Mouse (Mus musculus) cortical plate, adult 2 months (tissue): ENCODE measurements around the gene Snapin.

Experiments used
- CTCF ChIP-seq: fragments of 200-500 bp; IDR thresholded peaks from 2 replicates; pipeline ENCODE4 v1.5.1; 2011; ENCODE audit warnings: mild to moderate bottlenecking, control low read depth, low read length; ENCODE audit not compliant: insufficient read depth; ENCODE audit errors: extremely low read depth
- POLR2A ChIP-seq: fragments of 200-500 bp; IDR thresholded peaks from 2 replicates; pipeline ENCODE4 v1.6.1; 2011; ENCODE audit warnings: mild to moderate bottlenecking, low read length, control low read depth; ENCODE audit not compliant: insufficient read depth; ENCODE audit errors: extremely low read depth

DNA sequence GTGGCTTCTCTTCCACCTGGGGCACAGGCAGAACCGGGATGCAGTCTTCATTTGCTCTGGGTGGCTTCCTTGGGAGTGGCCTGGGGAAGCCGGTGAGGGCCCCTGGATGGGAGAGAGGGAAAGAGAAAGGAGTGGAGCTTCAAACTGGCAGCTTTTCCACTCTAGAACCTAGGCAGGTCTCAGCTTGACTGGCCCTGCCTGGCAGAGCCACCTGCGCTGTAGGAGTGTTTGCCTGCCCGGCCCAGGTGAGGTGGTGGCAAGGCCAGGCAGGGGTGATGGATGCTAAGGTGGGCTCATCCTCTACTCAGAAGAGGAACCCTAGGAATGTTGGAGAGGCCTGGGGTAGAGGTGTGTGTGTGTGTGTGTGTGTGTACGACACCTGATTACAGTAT is 47.1 kb upstream of the Snapin start:
- TF ChIP-seq CTCF (no peak), POLR2A (no peak)
